Mouse (Mus musculus) C2C12 (cell line): Measurements from ENCODE around the gene Glrx3. TPM values are rescaled to one million over a fixed set of nuclear protein-coding genes. Genes with fewer than 3 reads are reported as not detected.
A peak's percentile ranks its signal among the peaks of the same experiment; 100 is the strongest.

Experiments used
- H3K27me3 ChIP-seq: one replicate; pipeline ENCODE4 v1.6.1; 2011; ENCODE audit not compliant: control insufficient read depth, insufficient read depth, insufficient read length
- H3K36me3 ChIP-seq: one replicate; pipeline ENCODE4 v1.6.1; 2011; ENCODE audit not compliant: control insufficient read depth, insufficient read depth
- H3K4me3 ChIP-seq: one replicate; pipeline ENCODE4 v1.5.1; 2011; ENCODE audit warnings: mild to moderate bottlenecking, control low read depth; ENCODE audit not compliant: poor library complexity, insufficient read depth, severe bottlenecking
- H3K79me2 ChIP-seq: one replicate; pipeline ENCODE4 v1.6.1; 2011; ENCODE audit not compliant: control insufficient read depth, insufficient read depth
- H3K79me3 ChIP-seq: one replicate; pipeline ENCODE4 v1.6.1; 2011; ENCODE audit warnings: low read depth, control low read depth
- H3ac ChIP-seq: one replicate; pipeline ENCODE3; 2011; ENCODE audit warnings: low read depth; ENCODE audit not compliant: control insufficient read depth, insufficient read length
- CEBPB ChIP-seq: IDR thresholded peaks from one replicate; pipeline ENCODE4 v1.6.1; 2011; ENCODE audit warnings: low read depth, mild to moderate bottlenecking, control low read depth, moderate library complexity
- CTCF ChIP-seq: IDR thresholded peaks from one replicate; pipeline ENCODE4 v1.5.1; 2011; ENCODE audit not compliant: control insufficient read depth, insufficient read depth, insufficient read length
- FOSL1 ChIP-seq: IDR thresholded peaks from one replicate; pipeline ENCODE4 v1.8.0; 2011; ENCODE audit warnings: mild to moderate bottlenecking, low read length; ENCODE audit not compliant: poor library complexity, insufficient read depth, severe bottlenecking
- MAX ChIP-seq: IDR thresholded peaks from one replicate; pipeline ENCODE4 v1.6.1; 2011; ENCODE audit warnings: mild to moderate bottlenecking, control low read depth
- MYOD1 ChIP-seq: IDR thresholded peaks from one replicate; pipeline ENCODE4 v1.6.1; 2011; ENCODE audit warnings: low read depth; ENCODE audit not compliant: control insufficient read depth, insufficient read length
- MYOG ChIP-seq: IDR thresholded peaks from one replicate; pipeline ENCODE4 v1.6.1; 2011; ENCODE audit not compliant: control insufficient read depth, insufficient read length; ENCODE audit errors: extremely low read depth
- USF1 ChIP-seq: IDR thresholded peaks from one replicate; pipeline ENCODE4 v1.6.1; 2011; ENCODE audit warnings: low read depth, mild to moderate bottlenecking, control low read depth, moderate library complexity
- polyA plus RNA-seq: library from polyadenylated mRNA; unstranded; fragments of >200 nt; fragmentation: generic; extraction: Trizol; gene quantifications from one replicate; pipeline ENCODE4 v1.2.1, GENCODE M21; 2012; ENCODE audit warnings: missing spikeins

Gene Glrx3
- polyA plus RNA-seq, 1 experiment = 241 TPM

DNA sequence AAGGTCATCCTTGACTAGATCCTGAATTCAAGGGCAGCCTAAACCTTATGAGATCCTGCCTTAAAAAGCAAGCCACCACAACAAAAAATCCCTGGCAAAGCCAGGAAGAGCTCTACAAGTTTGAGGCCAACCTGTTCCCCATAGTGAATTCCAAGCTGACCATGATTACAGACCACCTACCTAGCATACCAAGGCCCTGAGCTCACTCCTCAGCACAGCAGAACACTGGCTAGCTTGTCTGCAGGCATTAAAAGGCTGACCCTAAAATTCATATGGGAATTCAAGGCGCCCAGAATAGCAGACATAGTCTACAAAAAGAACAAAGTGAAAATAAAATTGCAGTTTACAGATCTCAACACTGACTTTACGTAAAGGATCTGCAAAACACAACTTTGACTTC lies 33.3 kb upstream of the Glrx3 start:
- Histone ChIP-seq H3K36me3 (no peaks in the 10 kb centered on the region), H3K79me2 (no peaks in the 10 kb centered on the region), H3K27me3 (no peaks in the 10 kb centered on the region), H3K79me3 (no peaks in the 10 kb centered on the region), H3K4me3 (no peak overlapping the region), H3ac (no peak overlapping the region)
- no peak for TF ChIP-seq MYOD1
- TF ChIP-seq CTCF = no peak
- no peak for TF ChIP-seq CEBPB
- TF ChIP-seq USF1 = no peak
- no peak for TF ChIP-seq FOSL1
- no peak for TF ChIP-seq MYOG
- TF ChIP-seq MAX = no peak

DNA sequence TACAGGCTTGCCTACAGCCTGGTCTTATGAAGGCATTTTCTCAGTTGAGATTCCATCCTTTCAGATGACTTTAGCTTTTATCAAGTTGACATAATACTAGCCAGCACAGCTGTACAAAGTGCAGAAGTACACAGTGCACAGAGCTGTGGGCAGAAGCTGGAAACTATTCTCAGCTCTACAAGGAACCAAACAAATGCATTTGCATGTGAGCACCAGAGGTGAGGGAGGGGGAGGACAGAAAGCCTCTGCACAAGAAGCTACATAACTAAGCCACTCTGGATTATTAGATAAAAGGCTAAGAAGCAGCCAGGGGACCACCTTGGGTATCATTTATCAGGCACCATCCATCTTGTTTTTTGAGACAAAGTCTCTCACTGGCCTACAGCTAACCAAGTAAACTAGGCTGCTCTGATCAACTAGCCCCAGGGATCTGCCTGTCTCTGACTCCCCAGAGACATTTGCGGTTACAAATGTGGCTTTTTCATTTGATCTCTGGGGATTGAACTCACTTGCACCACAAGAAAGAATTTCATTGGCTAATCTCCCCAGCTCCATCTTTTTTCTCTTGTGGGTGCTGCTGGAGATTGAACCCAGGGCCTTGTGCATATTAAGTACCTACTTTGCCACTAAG lies 29.9 kb upstream of the Glrx3 start:
- H3ac ChIP-seq = no peak overlapping the region
- H3K27me3 ChIP-seq = no peaks in the 10 kb centered on the region
- H3K79me3 ChIP-seq = no peaks in the 10 kb centered on the region
- no peaks in the 10 kb centered on the region for H3K79me2 ChIP-seq
- H3K36me3 ChIP-seq = no peaks in the 10 kb centered on the region
- H3K4me3 ChIP-seq = no peak overlapping the region
- TF ChIP-seq MYOD1 = no peak
- no peak for TF ChIP-seq CEBPB
- TF ChIP-seq MYOG = no peak
- no peak for TF ChIP-seq CTCF

DNA sequence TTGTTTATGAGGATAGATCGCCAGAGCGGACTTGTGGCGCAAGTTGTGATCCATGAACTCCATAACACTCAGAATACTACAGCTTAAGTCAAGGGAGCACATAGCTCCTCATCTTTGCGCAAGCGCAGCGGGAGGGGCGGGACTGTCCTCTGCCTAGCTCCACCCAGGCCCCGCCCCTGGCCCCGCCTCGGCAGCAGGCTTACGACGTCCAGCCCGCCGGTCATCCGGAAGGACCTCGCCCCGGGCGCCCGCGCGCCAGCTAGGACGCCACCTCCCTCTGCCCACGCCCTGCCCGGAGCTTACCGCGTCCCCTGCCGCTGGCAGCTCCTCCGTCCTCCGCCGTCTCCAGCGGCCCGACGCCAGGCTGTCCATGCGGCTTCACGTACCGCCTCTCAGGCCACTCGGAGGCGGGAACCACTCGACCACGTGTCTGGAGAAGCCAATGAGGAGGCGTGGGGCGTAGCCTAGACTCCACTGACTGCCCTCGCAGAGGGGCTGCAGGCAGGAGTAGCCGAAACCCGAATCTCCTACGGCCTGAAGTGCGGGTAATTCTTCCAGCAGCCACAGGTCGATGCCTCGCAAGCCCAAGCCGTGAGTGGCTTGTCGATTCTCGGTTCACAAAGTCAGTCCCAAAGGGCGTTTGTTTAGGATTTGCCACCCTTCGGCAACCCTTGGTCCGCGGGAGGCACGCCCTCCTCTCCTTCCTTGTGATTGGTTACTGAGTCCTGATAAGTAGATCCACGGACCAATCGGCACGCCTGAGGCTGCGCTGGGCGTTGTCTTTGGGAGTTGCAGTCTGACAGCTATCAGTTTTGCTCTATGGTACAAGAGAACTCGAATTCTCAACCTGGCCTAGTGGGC lies 26.8 kb upstream of the Glrx3 start, which contains the start of gene 9430038I01Rik:
Gene 9430038I01Rik (minus strand): TSS at position 426 of the 861 bp plus-strand sequence.
- H3K4me3 ChIP-seq = peak within 1 kb of the TSS; percentile 41
- no peaks in the 10 kb centered on the region for H3K79me2 ChIP-seq
- H3ac ChIP-seq = peak within 1 kb of the TSS; percentile 95
- no peaks in the 10 kb centered on the region for H3K36me3 ChIP-seq
- no peaks in the 10 kb centered on the region for H3K27me3 ChIP-seq
- H3K79me3 ChIP-seq = no peaks in the 10 kb centered on the region
- TF ChIP-seq USF1 = peak; percentile 86
- no peak for TF ChIP-seq CTCF
- TF ChIP-seq FOSL1 = no peak
- peak; percentile 76 for TF ChIP-seq MAX
- no peak for TF ChIP-seq MYOG
- no peak for TF ChIP-seq CEBPB
- no peak for TF ChIP-seq MYOD1

DNA sequence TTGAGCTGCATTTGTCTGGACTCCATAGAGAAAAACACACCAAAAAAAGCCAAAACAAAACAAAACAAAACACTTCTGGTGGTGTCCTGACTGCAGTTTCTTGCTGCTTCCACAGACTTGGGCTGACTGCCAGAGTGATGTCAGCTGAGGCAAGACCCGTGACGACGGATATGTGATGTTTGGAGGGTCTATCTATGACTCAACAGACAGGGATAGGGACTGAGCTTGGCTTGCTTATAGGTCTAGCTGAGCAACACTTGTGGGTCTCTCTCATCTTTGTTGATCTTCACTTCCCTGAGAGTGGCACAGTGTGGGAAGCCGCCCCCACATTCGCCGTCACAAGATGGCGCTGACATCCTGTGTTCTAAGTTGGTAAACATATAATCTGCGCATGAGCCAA lies 22.7 kb upstream of the Glrx3 start:
- no peaks in the 10 kb centered on the region for H3K27me3 ChIP-seq
- H3K79me2 ChIP-seq = no peaks in the 10 kb centered on the region
- no peaks in the 10 kb centered on the region for H3K36me3 ChIP-seq
- no peak for TF ChIP-seq USF1
- no peak for TF ChIP-seq MYOD1
- no peak for TF ChIP-seq CEBPB
- TF ChIP-seq MAX = no peak
- no peak for TF ChIP-seq CTCF
- H3K4me3 ChIP-seq = no peak overlapping the region
- H3K79me3 ChIP-seq = no peaks in the 10 kb centered on the region
- no peak overlapping the region for H3ac ChIP-seq

DNA sequence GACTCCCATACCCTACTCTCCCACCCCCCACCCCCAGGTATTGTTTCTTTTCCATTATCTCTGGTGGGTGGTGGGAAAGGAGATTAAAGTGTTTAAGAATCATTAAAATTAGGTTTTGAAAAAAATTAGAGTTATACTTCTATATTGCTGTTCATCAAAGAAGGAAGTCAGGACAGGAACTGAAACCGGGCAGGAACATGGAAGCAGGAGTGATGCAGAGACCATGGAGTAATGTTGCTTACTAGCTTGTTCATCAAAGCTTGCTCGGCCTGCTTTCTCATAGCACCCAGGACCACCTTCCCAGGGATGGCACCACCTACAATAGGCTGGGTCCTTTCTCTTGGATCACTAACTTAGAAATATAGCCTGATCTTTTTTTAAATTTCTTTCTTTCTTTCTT lies 16.9 kb upstream of the Glrx3 start:
- H3K36me3 ChIP-seq = no peaks in the 10 kb centered on the region
- TF ChIP-seq USF1 = no peak
- H3ac ChIP-seq = no peak overlapping the region
- no peaks in the 10 kb centered on the region for H3K79me2 ChIP-seq
- H3K4me3 ChIP-seq = no peak overlapping the region
- no peaks in the 10 kb centered on the region for H3K79me3 ChIP-seq
- no peaks in the 10 kb centered on the region for H3K27me3 ChIP-seq

DNA sequence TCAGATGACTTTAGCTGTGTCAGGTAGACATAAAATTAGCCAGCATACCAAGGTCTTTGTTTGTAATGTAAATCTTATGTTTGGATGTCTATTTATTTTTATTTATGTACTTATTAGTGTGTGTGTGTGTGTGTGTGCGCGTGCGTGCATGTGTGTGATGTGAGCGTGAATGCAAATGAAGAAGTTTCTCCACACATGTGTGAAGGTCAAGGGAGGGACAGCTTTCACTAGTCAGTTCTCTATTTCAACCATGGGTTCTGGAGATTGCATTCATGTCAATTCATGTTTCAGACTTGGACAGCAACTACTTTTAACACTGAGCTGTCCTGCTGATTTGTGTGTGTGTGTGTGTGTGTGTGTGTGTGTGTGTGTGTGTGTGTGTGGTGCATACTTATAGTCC lies 16.2 kb upstream of the Glrx3 start:
- no peak overlapping the region for H3ac ChIP-seq
- no peaks in the 10 kb centered on the region for H3K79me2 ChIP-seq
- TF ChIP-seq CTCF (no peak), USF1 (no peak), CEBPB (no peak), MYOG (no peak), MYOD1 (no peak), FOSL1 (no peak), MAX (no peak)
- H3K27me3 ChIP-seq = no peaks in the 10 kb centered on the region
- H3K4me3 ChIP-seq = no peak overlapping the region
- no peaks in the 10 kb centered on the region for H3K36me3 ChIP-seq
- H3K79me3 ChIP-seq = no peaks in the 10 kb centered on the region
